Mouse (Mus musculus) intestine, postnatal 0 days (tissue): ENCODE data around the gene Mas1. TPM values are rescaled to one million over a fixed set of nuclear protein-coding genes. Genes with fewer than 3 reads are reported as not detected.
"Not testable (repeated sequence)": the region's sequence is repeated elsewhere in the genome, so short reads cannot be mapped to it uniquely, and the experiment has no call there.

ENCODE experiments used
- ATAC-seq: fragments of 200-750 bp; cut with Nextera tagmentation; 2 replicates; pipeline ENCODE4 v1.8.0; 2017; ENCODE audit warnings: mild to moderate bottlenecking, moderate TSS enrichment, moderate library complexity
- H3K27ac ChIP-seq: fragments of 300-500 bp; sonication (generic); 2 replicates; pipeline ENCODE4 v1.5.1; 2014; ENCODE audit warnings: mild to moderate bottlenecking, low read depth, low read length, moderate library complexity
- H3K27me3 ChIP-seq: fragments of 300-500 bp; sonication (generic); replicated peaks from 2 replicates; pipeline ENCODE4 v1.6.1; 2014; ENCODE audit warnings: low read length, mixed read lengths; ENCODE audit not compliant: control insufficient read depth, insufficient read depth
- H3K36me3 ChIP-seq: fragments of 300-500 bp; sonication (generic); 2 replicates; pipeline ENCODE4 v1.6.1; 2014; ENCODE audit warnings: mild to moderate bottlenecking, moderate library complexity; ENCODE audit not compliant: control insufficient read depth, insufficient read depth
- H3K4me1 ChIP-seq: fragments of 300-500 bp; sonication (generic); replicated peaks from 2 replicates; pipeline ENCODE4 v1.6.1; 2014; ENCODE audit warnings: antibody characterized with exemption, low read length, mixed read lengths; ENCODE audit not compliant: control insufficient read depth, insufficient read depth
- H3K4me2 ChIP-seq: fragments of 300-500 bp; sonication (generic); replicated peaks from 2 replicates; pipeline ENCODE4 v1.6.1; 2014; ENCODE audit warnings: low read depth, mild to moderate bottlenecking, moderate library complexity
- H3K4me3 ChIP-seq: fragments of 300-500 bp; sonication (generic); 2 replicates; pipeline ENCODE4 v1.5.1; 2014; ENCODE audit warnings: low read depth, low read length
- H3K9ac ChIP-seq: fragments of 300-500 bp; sonication (generic); 2 replicates; pipeline ENCODE4 v1.6.1; 2014; ENCODE audit warnings: mild to moderate bottlenecking, low read depth, low read length
- H3K9me3 ChIP-seq: fragments of 300-500 bp; sonication (generic); 2 replicates; pipeline ENCODE4 v1.6.1; 2016; ENCODE audit warnings: mixed run types; ENCODE audit not compliant: control insufficient read depth
- CTCF ChIP-seq: sonication (generic); IDR thresholded peaks from 2 replicates; pipeline ENCODE4 v1.5.1; 2016; ENCODE audit warnings: low read depth, mild to moderate bottlenecking, control low read depth, antibody characterized with exemption, moderate library complexity
- WGBS: fragments of 180-500 bp; shearing (Covaris S2); extraction: QIAGEN DNeasy Blood & Tissue Kit; methylation state at CpG from one replicate; pipeline ENCODE4 v1.1.7; 2014; 5-methylcytosine and 5-hydroxymethylcytosine counted together
- polyA plus RNA-seq: library from polyadenylated mRNA; unstranded; fragments of >200 nt; fragmentation: Nextera tagmentation; extraction: Ambion mirVana; gene quantifications from 2 replicates; pipeline ENCODE4 v1.2.1, GENCODE M21; 2015

Gene Mas1
- polyA plus RNA-seq, 1 experiment from 2014 or later: 0.10 TPM

DNA sequence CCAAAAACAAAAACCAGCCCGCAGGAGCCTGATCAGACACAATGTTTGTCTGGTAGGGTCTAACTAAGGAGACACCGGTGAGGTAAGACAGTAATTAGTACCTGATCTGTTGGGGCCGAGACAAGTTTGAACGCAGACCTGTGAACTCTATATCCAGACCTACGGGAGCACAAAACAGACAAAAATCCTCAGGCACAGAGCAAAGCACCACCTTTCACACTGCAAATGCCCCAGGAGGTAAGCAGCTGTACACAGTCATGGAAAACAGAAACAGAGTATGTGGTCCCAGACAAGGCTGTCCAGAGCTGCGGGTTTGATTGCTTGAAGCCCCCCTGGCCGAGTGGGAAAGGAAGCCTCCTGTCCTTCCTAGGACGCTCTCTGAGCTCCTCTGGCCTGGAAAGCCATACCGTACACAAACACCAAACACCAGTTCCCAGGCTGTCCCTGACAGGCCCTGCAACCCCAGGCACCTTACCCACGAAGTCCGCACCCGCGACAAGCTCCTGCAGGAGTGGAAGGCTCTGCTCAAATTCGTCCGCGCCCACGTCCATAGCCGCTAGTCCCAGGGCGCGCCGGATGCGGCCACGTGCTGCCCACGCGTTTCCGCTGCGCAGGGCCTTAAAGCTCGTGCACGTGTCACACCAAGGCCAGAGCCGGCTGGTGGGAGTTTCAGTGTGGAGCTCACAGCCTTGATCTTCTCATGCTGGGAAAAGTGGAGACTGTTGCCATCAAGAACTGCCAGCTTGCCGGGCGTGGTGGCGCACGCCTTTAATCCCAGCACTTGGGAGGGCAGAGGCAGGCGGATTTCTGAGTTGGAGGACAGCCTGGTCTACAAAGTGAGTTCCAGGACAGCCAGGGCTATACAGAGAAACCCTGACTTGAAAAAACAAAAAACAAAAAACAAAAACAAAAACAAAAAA lies 41.7 kb upstream of the Mas1 start, which contains the start of gene Pnldc1:
Pnldc1 (minus strand) TSS at position 870 of the 920 bp plus-strand sequence.
- no peak for ATAC-seq
- no peak within 1 kb of the TSS for H3K27ac ChIP-seq
- TF ChIP-seq CTCF: no peak
- H3K9ac ChIP-seq: no peak within 1 kb of the TSS
- peaks cover 47% of the 10 kb centered on the region for H3K36me3 ChIP-seq
- no peaks in the 10 kb centered on the region for H3K9me3 ChIP-seq
- WGBS: 80% methylated on average over 35 of the region's 35 CpGs
- H3K4me1 ChIP-seq: no peaks in the 10 kb centered on the region
- H3K27me3 ChIP-seq: no peaks in the 10 kb centered on the region
- no peak within 1 kb of the TSS for H3K4me2 ChIP-seq
- H3K4me3 ChIP-seq: no peak within 1 kb of the TSS

- no peaks in the 10 kb centered on the region for H3K27me3 ChIP-seq
- no peak for TF ChIP-seq CTCF
- peaks cover 36% of the 10 kb centered on the region for H3K36me3 ChIP-seq
- no peak overlapping the region for H3K4me2 ChIP-seq
- ATAC-seq: no peak
- H3K9ac ChIP-seq: no peak overlapping the region
- H3K4me3 ChIP-seq: no peak overlapping the region
- 88% methylated on average over 9 of the region's 9 CpGs for WGBS
- H3K9me3 ChIP-seq: no peaks in the 10 kb centered on the region
- no peak overlapping the region for H3K27ac ChIP-seq
- H3K4me1 ChIP-seq: no peaks in the 10 kb centered on the region
These were observed 38.5 kb upstream of the Mas1 start for GRCm38 (mm10) chr17:12906436-12906835.

DNA sequence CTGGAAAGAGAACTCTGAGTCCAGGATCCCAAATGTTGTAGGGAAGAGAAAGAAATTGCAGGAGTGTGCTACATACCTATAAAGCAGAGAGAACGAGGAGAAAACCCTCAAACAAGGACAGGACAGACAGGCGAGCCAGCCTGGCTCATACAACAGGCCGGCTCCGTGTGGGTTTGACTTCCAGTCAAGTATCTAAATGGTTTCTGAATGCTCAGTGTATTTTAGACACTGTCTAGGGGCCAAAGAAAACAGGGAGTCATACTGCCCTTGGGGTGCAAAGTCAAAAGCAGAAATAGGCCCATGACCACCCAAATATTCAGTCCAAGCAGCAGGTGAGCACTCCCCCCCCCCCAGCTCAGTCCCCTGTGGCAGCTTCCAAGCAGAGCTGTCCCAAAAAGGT lies 37.9 kb upstream of the Mas1 start:
- no peak for TF ChIP-seq CTCF
- H3K36me3 ChIP-seq: peaks cover 30% of the 10 kb centered on the region
- no peak overlapping the region for H3K4me2 ChIP-seq
- ATAC-seq: no peak
- H3K9ac ChIP-seq: no peak overlapping the region
- H3K27ac ChIP-seq: no peak overlapping the region
- no peaks in the 10 kb centered on the region for H3K27me3 ChIP-seq
- H3K9me3 ChIP-seq: no peaks in the 10 kb centered on the region
- no peak overlapping the region for H3K4me3 ChIP-seq
- 89% methylated on average over 4 of the region's 4 CpGs for WGBS
- no peaks in the 10 kb centered on the region for H3K4me1 ChIP-seq

DNA sequence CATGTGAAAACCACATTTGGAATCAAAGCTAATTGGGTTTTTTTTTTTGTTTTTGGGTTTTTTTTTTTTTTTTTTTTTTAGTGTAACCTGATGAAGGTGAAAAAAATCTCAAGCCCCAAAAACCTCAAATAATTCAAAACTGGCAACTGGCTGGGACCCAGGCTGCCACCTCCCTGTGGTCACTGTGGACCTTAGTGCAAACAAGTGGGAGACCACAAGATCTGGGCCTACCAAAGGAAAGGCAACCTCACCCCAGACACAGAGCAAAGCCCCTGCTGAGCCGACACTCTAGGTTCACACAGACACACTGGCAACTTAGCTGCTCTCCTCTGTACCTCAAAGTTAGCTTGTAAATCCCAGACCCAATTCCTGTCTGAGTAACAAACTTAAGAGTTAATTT lies 36.4 kb upstream of the Mas1 start:
- Histone ChIP-seq H3K36me3 (peaks cover 22% of the 10 kb centered on the region), H3K4me1 (no peaks in the 10 kb centered on the region), H3K9ac (no peak overlapping the region), H3K4me2 (no peak overlapping the region), H3K27ac (no peak overlapping the region), H3K4me3 (no peak overlapping the region), H3K9me3 (no peaks in the 10 kb centered on the region), H3K27me3 (no peaks in the 10 kb centered on the region)
- no peak for TF ChIP-seq CTCF
- WGBS: 81% methylated on average over 1 of the region's 1 CpGs
- ATAC-seq: no peak

DNA sequence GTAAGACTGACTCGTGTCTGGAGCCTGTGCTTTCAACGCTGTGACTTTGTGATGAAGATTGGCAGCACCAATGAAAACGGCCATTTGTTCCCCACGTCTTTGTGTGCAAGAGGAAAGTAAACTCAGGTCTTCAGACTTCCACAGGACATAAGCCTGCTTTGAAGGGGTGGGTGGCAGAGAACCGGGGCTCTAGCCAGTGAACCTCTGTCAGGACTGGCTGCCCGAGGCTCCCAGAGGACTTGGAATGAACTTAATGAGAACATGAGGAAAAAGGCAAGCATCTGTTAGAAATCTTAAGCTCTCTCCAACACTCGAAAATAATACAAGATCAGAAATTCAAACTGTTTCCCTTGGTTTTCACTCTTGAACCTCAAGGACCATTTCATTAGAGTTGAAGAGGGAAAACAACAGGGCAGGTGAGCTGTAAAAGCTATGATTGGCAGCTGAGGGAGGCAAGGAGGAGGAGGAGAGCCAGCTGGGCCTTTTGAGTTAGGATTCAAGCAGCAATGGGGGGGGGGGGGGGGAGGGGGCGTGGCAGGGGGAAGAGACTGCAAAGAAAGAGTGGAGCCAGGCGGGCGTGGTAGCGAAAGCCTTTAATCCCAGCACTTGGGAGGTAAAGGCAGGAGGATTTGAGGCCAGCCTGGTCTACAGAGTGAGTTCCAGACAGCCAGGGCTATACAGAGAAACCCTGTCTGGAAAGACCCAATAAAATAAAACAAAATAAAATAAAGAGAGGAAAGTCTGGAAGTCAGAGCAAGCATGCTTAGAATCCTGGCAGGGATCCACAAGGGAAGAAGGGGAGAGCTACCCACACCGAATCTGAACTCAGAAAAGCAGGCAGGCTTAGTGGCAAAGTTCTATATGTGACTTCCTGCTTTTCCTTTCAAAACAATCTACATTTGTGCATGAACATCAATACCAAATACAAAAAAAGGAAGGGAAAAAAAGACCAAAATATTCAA lies 35.7 kb upstream of the Mas1 start:
- Histone ChIP-seq H3K36me3 (peaks cover 25% of the 10 kb centered on the region), H3K9ac (no peak overlapping the region), H3K27ac (no peak overlapping the region), H3K9me3 (no peaks in the 10 kb centered on the region), H3K4me1 (no peaks in the 10 kb centered on the region), H3K4me2 (no peak overlapping the region), H3K4me3 (no peak overlapping the region), H3K27me3 (no peaks in the 10 kb centered on the region)
- no peak for TF ChIP-seq CTCF
- 60% methylated on average over 12 of the region's 12 CpGs for WGBS
- no peak for ATAC-seq

DNA sequence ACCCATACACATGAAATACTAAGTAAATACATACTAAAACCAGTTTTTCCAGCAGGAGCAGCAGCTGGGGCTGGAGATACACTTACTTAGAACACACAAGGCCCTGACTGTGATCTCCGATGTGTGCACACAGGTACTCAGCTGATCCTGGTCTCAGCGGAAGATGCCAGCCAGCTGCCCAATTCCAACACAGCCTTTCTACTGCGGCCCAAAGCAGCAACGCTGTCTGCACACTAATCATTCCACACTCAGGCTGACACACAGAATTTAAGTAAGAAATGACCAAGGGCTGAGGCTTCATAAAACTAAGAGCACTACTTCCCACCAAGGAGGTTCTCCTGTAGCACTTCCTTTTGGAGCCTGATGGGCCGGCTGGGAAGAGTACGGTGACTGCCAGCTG lies 34.3 kb upstream of the Mas1 start:
- no peak overlapping the region for H3K9ac ChIP-seq
- no peak overlapping the region for H3K4me3 ChIP-seq
- no peak for ATAC-seq
- H3K9me3 ChIP-seq: no peaks in the 10 kb centered on the region
- no peaks in the 10 kb centered on the region for H3K27me3 ChIP-seq
- no peak overlapping the region for H3K4me2 ChIP-seq
- no peak for TF ChIP-seq CTCF
- H3K27ac ChIP-seq: no peak overlapping the region
- H3K36me3 ChIP-seq: peaks cover 25% of the 10 kb centered on the region
- 94% methylated on average over 6 of the region's 6 CpGs for WGBS
- H3K4me1 ChIP-seq: no peaks in the 10 kb centered on the region

DNA sequence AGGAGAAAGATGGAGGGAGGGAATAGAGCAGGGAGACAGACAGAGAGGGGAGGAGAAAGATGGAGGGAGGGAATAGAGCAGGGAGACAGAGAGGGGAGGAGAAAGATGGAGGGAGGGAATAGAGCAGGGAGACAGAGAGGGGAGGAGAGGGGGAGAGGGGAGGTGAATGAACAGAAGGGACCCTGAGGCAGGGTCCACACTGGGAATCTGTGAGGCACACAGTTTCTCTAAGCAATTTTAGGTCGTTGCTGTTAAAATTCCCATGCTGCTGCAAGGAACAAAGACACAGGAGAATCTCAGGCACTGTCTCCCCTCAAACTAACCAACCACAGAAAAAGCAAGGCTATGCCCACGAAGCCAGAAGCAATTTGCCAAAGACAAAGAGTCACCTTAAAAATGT lies 30.7 kb upstream of the Mas1 start:
- H3K27me3 ChIP-seq, ATAC-seq, H3K4me3 ChIP-seq, H3K9me3 ChIP-seq, H3K4me1 ChIP-seq, H3K4me2 ChIP-seq, H3K9ac ChIP-seq, H3K27ac ChIP-seq: not testable (repeated sequence)
- 36% methylated on average over 2 of the region's 2 CpGs for WGBS
- peaks cover 16% of the 10 kb centered on the region; the same call in 1 of the 2 replicates for H3K36me3 ChIP-seq
